In the genomic region with DNA sequence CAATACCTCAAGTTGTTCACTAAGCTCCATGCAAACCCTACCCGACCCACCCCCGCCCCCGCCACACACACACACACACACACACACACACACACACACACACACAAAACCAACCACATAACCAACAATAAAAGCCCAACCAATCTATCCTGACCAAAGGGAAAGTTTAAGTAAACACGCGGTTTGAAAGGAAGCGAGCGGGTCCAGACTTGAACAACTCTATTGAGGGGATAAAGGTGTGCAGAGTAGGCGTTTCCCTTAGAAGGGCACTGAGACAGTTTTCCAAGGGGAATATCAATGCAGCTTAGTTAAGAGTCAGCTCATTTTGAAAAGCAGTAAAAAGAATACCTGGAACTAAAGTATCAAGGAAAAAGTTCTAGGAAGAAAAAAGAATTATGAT, we compare ENCODE assay signal across 12 mouse cellular contexts.
"Had no signal": no experiment of that assay in that cellular context is flagged by ENCODE, and none has a peak within 500 bp of the region (broad histone marks: within the 10 kb centered on the region; RNA-seq: fewer than 3 reads in every experiment).

No protein-coding gene starts in this region.

- H3K9ac ChIP-seq: intestine, embryonic 15.5 days; limb, embryonic 13.5 days; liver, embryonic 14.5 days; midbrain, embryonic 15.5 days had no signal

- DNase-seq: kidney, adult 18-20 months; kidney, postnatal 14 days; left cerebral cortex, postnatal 4 days; lung, adult 18-20 months; lung, postnatal 10 days had no signal

- H3K27ac ChIP-seq: intestine, embryonic 15.5 days; limb, embryonic 13.5 days; liver, embryonic 14.5 days; macrophage; midbrain, embryonic 15.5 days had no signal

- H3K4me1 ChIP-seq: intestine, embryonic 15.5 days; limb, embryonic 13.5 days; midbrain, embryonic 15.5 days had no signal

- ATAC-seq: intestine, embryonic 15.5 days; midbrain, embryonic 15.5 days had no signal

- H3K27me3 ChIP-seq: intestine, embryonic 15.5 days; limb, embryonic 13.5 days; midbrain, embryonic 15.5 days had no signal

- H3K36me3 ChIP-seq: midbrain, embryonic 15.5 days had no signal

- H3K9me3 ChIP-seq: intestine, embryonic 15.5 days; limb, embryonic 13.5 days; megakaryocyte, embryonic 14.5 days; midbrain, embryonic 15.5 days had no signal

- H3K4me3 ChIP-seq: intestine, embryonic 15.5 days; limb, embryonic 13.5 days; megakaryocyte, embryonic 14.5 days; midbrain, embryonic 15.5 days had no signal

- H3K4me2 ChIP-seq: intestine, embryonic 15.5 days; limb, embryonic 13.5 days; midbrain, embryonic 11.5 days; midbrain, embryonic 15.5 days had no signal
